Mouse (Mus musculus): ENCODE results near the gene Eif4a2. TPM values are rescaled to one million over a fixed set of nuclear protein-coding genes. Genes with fewer than 3 reads are reported as not detected.
"Not testable (repeated sequence)": the region's sequence is repeated elsewhere in the genome, so short reads cannot be mapped to it uniquely, and the experiment has no call there.

The Eif4a2 gene
- 170 and 175 TPM in 2 replicates for polyA plus RNA-seq (2016; fragmentation: Nextera tagmentation; extraction: Ambion mirVana)

DNA sequence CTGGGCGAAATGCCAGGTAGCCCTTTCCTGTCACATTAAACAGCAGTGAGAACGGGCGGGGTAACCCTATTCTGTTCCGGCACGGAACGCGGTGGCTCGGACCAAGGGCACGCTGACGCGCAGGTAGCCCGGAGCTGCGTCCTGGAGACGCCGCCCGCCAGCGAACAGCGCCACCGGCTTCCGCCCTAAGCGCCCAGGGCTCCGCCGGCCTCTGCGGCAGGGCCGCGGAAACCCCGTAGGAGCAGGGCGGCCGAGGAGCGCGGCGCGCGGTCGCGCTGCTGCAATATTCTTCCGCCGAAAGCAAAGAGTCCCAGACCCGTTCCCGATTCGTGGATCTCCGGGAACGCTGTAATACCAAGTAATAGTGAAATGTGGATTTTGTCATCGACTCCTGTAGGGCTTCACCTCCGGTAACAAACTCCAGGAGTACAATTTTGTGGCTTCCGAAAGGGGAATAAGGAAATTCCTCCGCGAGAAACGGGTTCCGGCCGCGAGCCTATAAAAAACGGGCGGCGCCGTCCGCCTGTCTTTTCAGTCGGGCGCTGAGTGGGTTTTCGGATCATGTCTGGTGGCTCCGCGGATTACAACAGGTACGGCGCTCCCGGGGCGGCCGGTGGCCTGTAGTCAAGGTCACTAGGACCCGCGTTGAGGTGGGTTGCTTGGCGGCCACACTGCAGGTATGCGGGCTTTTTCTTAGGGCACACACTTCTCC is at the start of gene Eif4a2:
Gene Eif4a2, plus strand, starts transcription at position 214 of the 712 bp plus-strand sequence.
- peak within 1 kb of the TSS; percentile 97 for H3K4me3 ChIP-seq
- peaks cover 44% of the 10 kb centered on the region for H3K4me1 ChIP-seq
- no peaks in the 10 kb centered on the region for H3K27me3 ChIP-seq (ENCODE audit: poor library complexity, severe bottlenecking)
- under 1% methylated on average over 71 of the region's 71 CpGs for WGBS
- peak; percentile 89 for DNase-seq (ENCODE audit: extremely low spot score, low spot score)
- peaks cover 44% of the 10 kb centered on the region for H3K36me3 ChIP-seq (replicated peaks)
- peak within 1 kb of the TSS; percentile 99 for H3K27ac ChIP-seq
- H3K9me3 ChIP-seq, result no peaks in the 10 kb centered on the region

- not testable (repeated sequence) for H3K4me3 ChIP-seq; H3K36me3 ChIP-seq (replicated peaks); H3K4me1 ChIP-seq; H3K9me3 ChIP-seq; DNase-seq (ENCODE audit: extremely low spot score, low spot score); H3K27me3 ChIP-seq (ENCODE audit: poor library complexity, severe bottlenecking); H3K27ac ChIP-seq
- WGBS, result 88% methylated on average over 1 of the region's 1 CpGs
Observed at GRCm38 (mm10) chr16:23057668-23058447, 49.4 kb upstream of the Eif4a2 start, which contains the start of gene Kng1. Kng1 (plus strand) TSS chr16:23057865.

DNA sequence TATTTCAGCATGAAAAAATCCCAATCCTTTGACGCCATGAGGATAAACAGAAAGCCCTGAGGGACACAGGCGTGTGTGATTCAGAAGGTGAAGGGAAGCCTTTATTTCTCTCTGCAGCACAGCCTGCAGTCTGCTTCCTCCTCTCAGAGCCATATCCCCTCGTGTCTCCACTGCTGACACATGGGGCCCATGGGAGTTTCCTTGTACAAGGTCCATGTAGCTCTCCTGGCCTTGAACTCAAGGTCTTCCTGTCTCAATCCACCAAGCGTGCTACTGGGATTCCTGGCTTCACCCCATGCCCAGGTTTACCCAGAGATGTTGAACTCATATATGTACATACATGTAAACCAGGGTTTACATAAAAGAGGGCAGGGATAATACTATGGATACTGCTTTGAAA is 47.6 kb upstream of the Eif4a2 start:
- not testable (repeated sequence) for H3K27ac ChIP-seq; H3K9me3 ChIP-seq; H3K4me1 ChIP-seq; H3K36me3 ChIP-seq (replicated peaks); DNase-seq (ENCODE audit: extremely low spot score, low spot score); H3K4me3 ChIP-seq; H3K27me3 ChIP-seq (ENCODE audit: poor library complexity, severe bottlenecking)
- 80% methylated on average over 4 of the region's 4 CpGs for WGBS

- H3K4me1 ChIP-seq; H3K36me3 ChIP-seq (replicated peaks); H3K27ac ChIP-seq; H3K9me3 ChIP-seq; H3K4me3 ChIP-seq; DNase-seq (ENCODE audit: extremely low spot score, low spot score); H3K27me3 ChIP-seq (ENCODE audit: poor library complexity, severe bottlenecking): not testable (repeated sequence)
- WGBS, result 94% methylated on average over 5 of the region's 5 CpGs
Observed at GRCm38 (mm10) chr16:23060781-23061325, 46.4 kb upstream of the Eif4a2 start.

DNA sequence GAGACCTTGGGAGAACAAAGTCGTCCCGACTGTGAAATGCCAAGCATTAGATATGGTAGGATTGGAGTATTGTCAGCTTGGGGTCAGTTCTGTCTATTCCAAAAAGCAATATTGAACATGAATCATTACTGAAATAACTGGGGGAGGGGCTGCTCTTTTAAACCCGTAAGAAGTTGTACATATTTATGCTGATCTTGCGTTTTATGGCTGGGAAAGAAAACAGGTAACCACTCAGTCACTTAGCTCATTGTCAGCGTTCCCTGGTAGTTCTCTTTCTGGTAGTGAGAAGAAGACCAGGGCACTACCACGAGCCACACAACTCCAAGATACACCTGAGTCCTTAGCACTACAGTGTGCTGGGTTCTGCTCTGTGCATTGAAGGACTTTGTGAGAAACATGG is 29.7 kb upstream of the Eif4a2 start:
- DNase-seq (ENCODE audit: extremely low spot score, low spot score); H3K36me3 ChIP-seq (replicated peaks); H3K9me3 ChIP-seq; H3K4me3 ChIP-seq; H3K27me3 ChIP-seq (ENCODE audit: poor library complexity, severe bottlenecking); H3K4me1 ChIP-seq; H3K27ac ChIP-seq: not testable (repeated sequence)
- 87% methylated on average over 6 of the region's 6 CpGs for WGBS

DNA sequence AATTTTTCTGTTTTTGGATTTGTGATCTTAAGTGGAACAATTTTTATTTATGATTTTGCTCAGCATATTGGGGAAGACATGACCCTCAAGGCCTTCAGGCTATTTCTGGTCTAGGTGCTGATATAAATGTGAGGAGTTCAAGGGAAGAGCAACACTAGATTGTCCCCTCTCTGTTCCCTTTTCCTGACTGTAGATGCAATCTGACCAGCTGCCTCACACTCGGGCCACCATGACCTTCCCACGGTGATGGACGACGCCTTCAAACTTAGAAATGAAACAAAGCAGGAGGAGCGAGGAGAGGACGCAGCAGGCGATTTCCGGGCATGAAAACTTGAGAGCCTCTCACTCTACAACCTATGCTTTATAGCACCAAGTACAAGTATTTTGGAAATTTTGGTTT is 20.1 kb upstream of the Eif4a2 start:
- not testable (repeated sequence) for H3K36me3 ChIP-seq (replicated peaks); H3K27ac ChIP-seq; DNase-seq (ENCODE audit: extremely low spot score, low spot score); H3K27me3 ChIP-seq (ENCODE audit: poor library complexity, severe bottlenecking); H3K4me1 ChIP-seq; H3K4me3 ChIP-seq; H3K9me3 ChIP-seq
- WGBS, result 88% methylated on average over 8 of the region's 8 CpGs

DNA sequence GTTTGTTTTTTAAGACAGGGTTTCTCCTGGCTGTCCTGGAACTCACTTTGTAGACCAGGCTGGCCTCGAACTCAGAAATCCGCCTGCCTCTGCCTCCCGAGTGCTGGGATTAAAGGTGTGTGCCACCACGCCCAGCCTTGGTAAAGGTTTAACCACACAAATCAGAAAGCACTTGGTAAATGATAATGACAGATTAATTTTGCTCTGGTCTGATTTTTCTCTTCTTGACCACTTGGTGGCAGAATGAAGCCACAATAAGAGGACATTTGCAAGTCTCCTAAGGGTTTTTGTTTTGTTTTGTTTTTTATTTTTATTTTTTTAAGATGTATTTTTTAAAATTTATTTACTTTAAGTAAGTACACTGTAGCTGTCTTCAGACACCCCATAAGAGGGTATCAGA is 19.5 kb upstream of the Eif4a2 start:
- DNase-seq (ENCODE audit: extremely low spot score, low spot score); H3K36me3 ChIP-seq (replicated peaks); H3K27ac ChIP-seq; H3K27me3 ChIP-seq (ENCODE audit: poor library complexity, severe bottlenecking); H3K4me1 ChIP-seq; H3K4me3 ChIP-seq; H3K9me3 ChIP-seq: not testable (repeated sequence)
- 66% methylated on average over 4 of the region's 4 CpGs for WGBS

- not testable (repeated sequence) for H3K27ac ChIP-seq
- 79% methylated on average over 1 of the region's 1 CpGs for WGBS
Observed at GRCm38 (mm10) chr16:23088491-23088890, 18.8 kb upstream of the Eif4a2 start.

GRCm38 (mm10) chr16:23091345-23091744 is 15.9 kb upstream of the Eif4a2 start:
- not testable (repeated sequence) for H3K4me3 ChIP-seq; H3K27ac ChIP-seq; DNase-seq (ENCODE audit: extremely low spot score, low spot score); H3K36me3 ChIP-seq (replicated peaks); H3K27me3 ChIP-seq (ENCODE audit: poor library complexity, severe bottlenecking); H3K9me3 ChIP-seq; H3K4me1 ChIP-seq

More at GRCm38 (mm10) chr16:23088491-23088890, 18.8 kb upstream of the Eif4a2 start:
- DNase-seq (ENCODE audit: extremely low spot score, low spot score); H3K4me3 ChIP-seq; H3K27me3 ChIP-seq (ENCODE audit: poor library complexity, severe bottlenecking); H3K36me3 ChIP-seq (replicated peaks); H3K4me1 ChIP-seq; H3K9me3 ChIP-seq: not testable (repeated sequence)

DNA sequence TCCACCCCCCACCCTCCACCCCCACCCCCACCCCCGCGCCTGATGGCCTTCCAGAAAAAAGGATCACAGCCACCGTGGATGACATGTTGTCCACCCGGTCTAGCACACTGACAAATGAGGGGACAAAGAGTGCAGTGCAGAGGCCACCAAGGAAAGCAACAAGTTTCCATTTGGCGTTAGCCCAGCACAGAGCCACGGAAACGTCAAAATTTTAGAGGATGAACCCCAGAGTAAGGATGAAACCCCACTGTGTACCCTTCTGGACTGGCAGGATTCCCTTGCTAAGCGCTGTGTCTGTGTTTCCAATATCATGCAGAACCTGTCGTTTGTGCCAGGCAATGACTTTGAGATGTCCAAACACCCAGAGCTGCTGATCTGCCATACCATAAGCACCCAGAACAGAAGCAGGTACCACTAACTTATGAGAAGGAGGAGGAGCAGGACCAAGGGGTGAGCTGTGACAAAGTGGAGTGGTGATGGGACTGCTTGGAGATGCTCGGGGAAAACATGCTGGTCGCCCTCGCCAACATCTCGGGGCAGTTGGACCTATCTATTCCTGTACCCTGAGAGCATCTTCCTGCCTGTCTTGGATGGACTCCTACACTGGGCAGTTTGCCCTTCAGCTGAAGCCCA is 13.8 kb upstream of the Eif4a2 start:
- no peaks in the 10 kb centered on the region for H3K4me1 ChIP-seq
- H3K27me3 ChIP-seq (ENCODE audit: poor library complexity, severe bottlenecking), result no peaks in the 10 kb centered on the region
- no peaks in the 10 kb centered on the region for H3K36me3 ChIP-seq (replicated peaks)
- no peak for DNase-seq (ENCODE audit: extremely low spot score, low spot score)
- 79% methylated on average over 13 of the region's 13 CpGs for WGBS
- H3K9me3 ChIP-seq, result no peaks in the 10 kb centered on the region
- H3K27ac ChIP-seq, result no peak overlapping the region
- no peak overlapping the region for H3K4me3 ChIP-seq

- peaks cover 3% of the 10 kb centered on the region; the same call in 1 of the 2 replicates for H3K27me3 ChIP-seq (ENCODE audit: poor library complexity, severe bottlenecking)
- 92% methylated on average over 6 of the region's 6 CpGs for WGBS
- H3K4me1 ChIP-seq, result no peaks in the 10 kb centered on the region
- no peak for DNase-seq (ENCODE audit: extremely low spot score, low spot score)
- H3K36me3 ChIP-seq (replicated peaks), result no peaks in the 10 kb centered on the region
- H3K4me3 ChIP-seq, result no peak overlapping the region
- no peaks in the 10 kb centered on the region for H3K9me3 ChIP-seq
- no peak overlapping the region for H3K27ac ChIP-seq
Observed at GRCm38 (mm10) chr16:23094136-23094535, 13.1 kb upstream of the Eif4a2 start.

GRCm38 (mm10) chr16:23095581-23095980 is 11.7 kb upstream of the Eif4a2 start:
- not testable (repeated sequence) for H3K27ac ChIP-seq; H3K36me3 ChIP-seq (replicated peaks); DNase-seq (ENCODE audit: extremely low spot score, low spot score); H3K9me3 ChIP-seq; H3K4me3 ChIP-seq
- Histone ChIP-seq H3K27me3 (ENCODE audit: poor library complexity, severe bottlenecking) (peaks cover 17% of the 10 kb centered on the region), H3K4me1 (peaks cover 14% of the 10 kb centered on the region)
- WGBS, result 94% methylated on average over 5 of the region's 5 CpGs

DNA sequence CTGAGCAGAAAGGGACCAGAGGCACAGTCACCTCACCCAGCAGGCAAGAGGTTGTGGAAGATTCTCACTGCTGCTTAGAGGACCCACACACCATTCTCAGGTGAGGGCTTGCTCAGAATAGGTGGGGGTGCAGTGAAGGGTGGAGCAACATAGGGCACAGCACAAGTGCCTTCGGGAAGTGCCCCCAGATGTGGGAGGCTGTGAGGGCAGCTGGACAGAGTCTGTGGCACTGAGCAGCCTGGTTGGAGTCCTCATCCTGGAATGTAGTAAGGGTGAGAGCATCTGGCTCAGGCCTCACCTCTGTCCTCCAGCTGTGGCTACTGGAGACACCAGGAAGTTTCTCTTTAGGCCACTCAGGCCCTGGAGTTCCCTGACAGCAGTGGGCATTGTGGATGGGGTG is 10.4 kb upstream of the Eif4a2 start:
- H3K4me3 ChIP-seq; H3K27ac ChIP-seq; H3K36me3 ChIP-seq (replicated peaks); DNase-seq (ENCODE audit: extremely low spot score, low spot score); H3K9me3 ChIP-seq: not testable (repeated sequence)
- Histone ChIP-seq H3K27me3 (ENCODE audit: poor library complexity, severe bottlenecking) (peaks cover 20% of the 10 kb centered on the region), H3K4me1 (peaks cover 18% of the 10 kb centered on the region)
- whole genome bisulfite sequencing, result 92% methylated on average over 1 of the region's 1 CpGs
